ENCODE assay signal across 8 mouse cellular contexts in the genomic region with DNA sequence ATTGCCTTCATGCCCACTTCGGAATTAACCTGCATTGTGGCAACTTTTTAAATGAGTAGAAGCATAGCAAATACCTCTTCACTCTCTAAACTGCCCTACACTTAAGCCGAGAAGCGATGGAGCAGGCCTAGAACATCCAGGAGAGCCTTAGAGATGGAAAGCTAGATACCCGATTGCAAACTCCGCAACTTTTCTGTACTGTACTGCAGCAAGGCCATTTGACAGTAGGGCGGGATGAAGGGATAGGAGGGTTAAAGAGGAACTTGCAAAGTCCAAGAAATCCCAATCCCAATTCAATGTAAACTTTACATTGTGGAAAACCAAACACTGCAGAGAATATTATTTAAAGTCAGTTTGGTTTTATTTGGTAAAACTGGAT. TPM values are rescaled to one million over a fixed set of nuclear protein-coding genes. Genes with fewer than 3 reads are reported as not detected.
DNase-seq lines count a peak whose midpoint lies in the region; ATAC-seq and TF ChIP-seq lines count a peak whose summit lies in the region.

No protein-coding gene starts in this region.

- H3K4me2 ChIP-seq in kidney, embryonic 16.5 days (replicated peaks; ENCODE audit: low read depth, low read length): peak overlapping the region; percentile 81
- H3K4me2 ChIP-seq in midbrain, embryonic 16.5 days (ENCODE audit: low read length): peak overlapping the region; percentile 85

- no peaks in the 10 kb centered on the region for H3K36me3 ChIP-seq in kidney, embryonic 16.5 days (ENCODE audit: insufficient read depth, low read length)
- no peaks in the 10 kb centered on the region for H3K36me3 ChIP-seq in midbrain, embryonic 16.5 days (ENCODE audit: control insufficient read depth, insufficient read depth, low read length)

- peak overlapping the region; percentile 94 for H3K27ac ChIP-seq in kidney, embryonic 16.5 days (ENCODE audit: low read length)
- no peak overlapping the region for H3K27ac ChIP-seq in cortical plate, adult 2 months (ENCODE audit: insufficient read depth, low read length)
- peak overlapping the region; percentile 96 for H3K27ac ChIP-seq in midbrain, embryonic 16.5 days (ENCODE audit: low read length)

- DNase-seq in kidney, postnatal 14 days: no peak
- DNase-seq in cerebellum, postnatal 25 days: no peak
- DNase-seq in adrenal gland, postnatal 36 days: no peak
- no peak for DNase-seq in kidney, adult 11 months

- no peak for ATAC-seq in kidney, embryonic 16.5 days (ENCODE audit: low FRiP score, low TSS enrichment)
- ATAC-seq in inflammation-experienced regulatory T-cells, adult 6 months: peak; percentile 1
- no peak for ATAC-seq in midbrain, embryonic 16.5 days

- peak overlapping the region; percentile 86 for H3K4me3 ChIP-seq in kidney, embryonic 16.5 days (ENCODE audit: low read length)
- peak overlapping the region; percentile 76 for H3K4me3 ChIP-seq in cortical plate, adult 2 months (ENCODE audit: insufficient read depth, low read length)
- peak overlapping the region; percentile 89 for H3K4me3 ChIP-seq in midbrain, embryonic 16.5 days (ENCODE audit: low read depth, low read length)

- no peaks in the 10 kb centered on the region for H3K9me3 ChIP-seq in kidney, embryonic 16.5 days (ENCODE audit: low read length)
- no peaks in the 10 kb centered on the region for H3K9me3 ChIP-seq in midbrain, embryonic 16.5 days (replicated peaks; ENCODE audit: control insufficient read depth, low read length, poor library complexity, severe bottlenecking)

- peak overlapping the region; percentile 93 for H3K9ac ChIP-seq in kidney, embryonic 16.5 days (replicated peaks; ENCODE audit: low read length)
- H3K9ac ChIP-seq in midbrain, embryonic 16.5 days (ENCODE audit: low read depth, low read length): peak overlapping the region; percentile 89

- no peak for TF ChIP-seq CTCF in cortical plate, adult 2 months (IDR thresholded peaks at IDR 0.05; ENCODE audit: extremely low read depth, insufficient read depth, low read length)

- no peaks in the 10 kb centered on the region for H3K27me3 ChIP-seq in kidney, embryonic 16.5 days (ENCODE audit: insufficient read depth, low read length)
- H3K27me3 ChIP-seq in midbrain, embryonic 16.5 days (ENCODE audit: control insufficient read depth, insufficient read depth, low read depth, low read length): no peaks in the 10 kb centered on the region

- H3K4me1 ChIP-seq in kidney, embryonic 16.5 days (ENCODE audit: insufficient read depth, low read length): peaks cover 33% of the 10 kb centered on the region
- peaks cover 8% of the 10 kb centered on the region; the same call in 1 of the 2 replicates for H3K4me1 ChIP-seq in cortical plate, adult 2 months (ENCODE audit: control insufficient read depth, insufficient read depth, low read length)
- H3K4me1 ChIP-seq in midbrain, embryonic 16.5 days (ENCODE audit: control insufficient read depth, insufficient read depth, low read length): peaks cover 25% of the 10 kb centered on the region

- no peak for TF ChIP-seq POLR2A in cortical plate, adult 2 months (IDR thresholded peaks at IDR 0.05; ENCODE audit: extremely low read depth, insufficient read depth, low read length)

- 4% methylated on average over 6 of the region's 6 CpGs for WGBS in kidney, embryonic 16.5 days
- 6% methylated on average over 6 of the region's 6 CpGs for WGBS in midbrain, embryonic 16.5 days

RNA-seq across cellular contexts. Expression of gene Tapt1, which starts 1.0 kb away (rescaled TPM):
- polyA plus RNA-seq in kidney, embryonic 16.5 days (2015; fragmentation: Nextera tagmentation; extraction: Ambion mirVana): 33.6 and 34.6 TPM in 2 replicates
- 50.3 and 53.3 TPM in 2 replicates for polyA plus RNA-seq in cortical plate, adult 2 months (2012; rRNA removed)
- 10 to 100 TPM in 2 of 3 experiments, 1 to 10 TPM in 1; 9.4 to 17.1 (median 15.0) TPM for polyA plus RNA-seq in inflammation-experienced regulatory T-cells, adult 6 months (2017; shearing (Covaris generic))
- polyA plus RNA-seq in midbrain, embryonic 16.5 days (2015; fragmentation: Nextera tagmentation; extraction: Ambion mirVana): 30.8 and 35.1 TPM in 2 replicates
- total RNA-seq in adrenal gland, postnatal 36 days (2021): 10 to 100 TPM; 44.1 to 60.7 TPM
